Mouse (Mus musculus): Measurements from ENCODE around the gene Gm11060. TPM values are rescaled to one million over a fixed set of nuclear protein-coding genes. Genes with fewer than 3 reads are reported as not detected.

Gene Gm11060
- not detected in 2 replicates for polyA plus RNA-seq (2015; fragmentation: Nextera tagmentation; extraction: Ambion mirVana)

- no peaks in the 10 kb centered on the region for H3K9me3 ChIP-seq (replicated peaks; ENCODE audit: control insufficient read depth, low read length)
- H3K9ac ChIP-seq (ENCODE audit: low read length): no peak within 1 kb of the TSS
- H3K4me2 ChIP-seq (ENCODE audit: low read depth, low read length): no peak within 1 kb of the TSS
- no peaks in the 10 kb centered on the region for H3K36me3 ChIP-seq (ENCODE audit: control insufficient read depth, insufficient read depth)
- H3K27ac ChIP-seq (ENCODE audit: low read length): no peak within 1 kb of the TSS
- no peaks in the 10 kb centered on the region for H3K27me3 ChIP-seq (ENCODE audit: control insufficient read depth, insufficient read depth, low read length)
- H3K4me3 ChIP-seq (ENCODE audit: low read length): no peak within 1 kb of the TSS
- H3K4me1 ChIP-seq (ENCODE audit: control insufficient read depth, insufficient read depth, low read length): peaks cover 8% of the 10 kb centered on the region
- 86% methylated on average over 2 of the region's 2 CpGs for WGBS
- no peak for ATAC-seq (replicated peaks; ENCODE audit: extremely low read depth, insufficient read depth, low FRiP score)
These were observed at the start of gene Gm11060 for GRCm38 (mm10) chr2:105091718-105092117. Gm11060 (plus strand) TSS chr2:105092018.

GRCm38 (mm10) chr2:105043152-105043551 lies 48.7 kb upstream of the Gm11060 start:
- Histone ChIP-seq H3K27ac (ENCODE audit: low read length) (no peak overlapping the region), H3K4me2 (ENCODE audit: low read depth, low read length) (no peak overlapping the region), H3K9ac (ENCODE audit: low read length) (no peak overlapping the region), H3K27me3 (ENCODE audit: control insufficient read depth, insufficient read depth, low read length) (no peaks in the 10 kb centered on the region), H3K9me3 (replicated peaks; ENCODE audit: control insufficient read depth, low read length) (no peaks in the 10 kb centered on the region), H3K36me3 (ENCODE audit: control insufficient read depth, insufficient read depth) (no peaks in the 10 kb centered on the region), H3K4me3 (ENCODE audit: low read length) (no peak overlapping the region), H3K4me1 (ENCODE audit: control insufficient read depth, insufficient read depth, low read length) (no peaks in the 10 kb centered on the region)
- 58% methylated on average over 4 of the region's 4 CpGs for WGBS
- no peak for ATAC-seq (replicated peaks; ENCODE audit: extremely low read depth, insufficient read depth, low FRiP score)

DNA sequence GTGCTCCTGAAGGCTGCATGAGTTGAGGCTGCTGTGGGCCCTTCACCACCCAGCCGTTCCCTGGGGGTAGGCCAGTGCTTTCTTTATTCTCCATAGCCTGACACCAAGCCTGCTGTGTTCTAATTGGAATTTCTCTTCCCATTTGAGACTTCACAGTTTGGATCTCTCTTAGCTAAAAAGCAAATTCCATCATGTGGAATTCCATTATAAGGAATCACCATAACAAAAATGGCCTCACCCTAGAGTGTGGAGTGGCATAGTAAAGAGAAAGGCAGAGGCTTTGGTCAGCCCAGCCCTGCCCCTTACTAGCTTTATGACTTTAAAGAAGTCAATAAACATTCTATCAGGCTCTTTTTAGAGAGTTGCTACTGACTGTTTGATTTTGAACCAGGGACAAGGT lies 43.5 kb upstream of the Gm11060 start:
- H3K9ac ChIP-seq (ENCODE audit: low read length): no peak overlapping the region
- H3K27ac ChIP-seq (ENCODE audit: low read length): no peak overlapping the region
- ATAC-seq (replicated peaks; ENCODE audit: extremely low read depth, insufficient read depth, low FRiP score): no peak
- WGBS: 68% methylated on average over 1 of the region's 1 CpGs
- H3K4me3 ChIP-seq (ENCODE audit: low read length): no peak overlapping the region
- no peaks in the 10 kb centered on the region for H3K4me1 ChIP-seq (ENCODE audit: control insufficient read depth, insufficient read depth, low read length)
- no peaks in the 10 kb centered on the region for H3K36me3 ChIP-seq (ENCODE audit: control insufficient read depth, insufficient read depth)
- H3K9me3 ChIP-seq (replicated peaks; ENCODE audit: control insufficient read depth, low read length): no peaks in the 10 kb centered on the region
- no peaks in the 10 kb centered on the region for H3K27me3 ChIP-seq (ENCODE audit: control insufficient read depth, insufficient read depth, low read length)
- H3K4me2 ChIP-seq (ENCODE audit: low read depth, low read length): no peak overlapping the region

DNA sequence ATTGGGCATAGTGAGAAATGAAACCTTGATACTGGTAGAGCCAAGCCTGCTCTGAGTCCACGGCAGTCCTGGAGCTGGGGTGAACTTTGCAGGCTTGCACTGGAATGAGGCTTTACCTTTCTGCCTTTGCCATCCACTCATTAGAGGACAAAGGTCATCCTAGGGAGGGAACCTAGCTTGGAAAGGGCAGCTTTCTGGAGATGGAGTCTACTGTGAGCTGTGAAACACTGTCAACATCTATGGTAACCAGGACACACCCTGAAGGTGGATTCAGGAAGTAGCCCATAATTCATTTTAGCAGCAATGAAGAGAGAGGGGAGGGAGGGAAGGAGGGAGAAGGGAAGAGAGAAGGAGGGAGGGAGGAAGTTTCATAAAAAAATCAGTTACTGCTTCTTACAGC lies 36.3 kb upstream of the Gm11060 start:
- ATAC-seq (replicated peaks; ENCODE audit: extremely low read depth, insufficient read depth, low FRiP score): no peak
- Histone ChIP-seq H3K9ac (ENCODE audit: low read length) (no peak overlapping the region), H3K4me2 (ENCODE audit: low read depth, low read length) (no peak overlapping the region), H3K27ac (ENCODE audit: low read length) (no peak overlapping the region), H3K27me3 (ENCODE audit: control insufficient read depth, insufficient read depth, low read length) (no peaks in the 10 kb centered on the region), H3K36me3 (ENCODE audit: control insufficient read depth, insufficient read depth) (no peaks in the 10 kb centered on the region), H3K9me3 (replicated peaks; ENCODE audit: control insufficient read depth, low read length) (no peaks in the 10 kb centered on the region), H3K4me1 (ENCODE audit: control insufficient read depth, insufficient read depth, low read length) (no peaks in the 10 kb centered on the region), H3K4me3 (ENCODE audit: low read length) (no peak overlapping the region)
- WGBS: 62% methylated on average over 1 of the region's 1 CpGs

DNA sequence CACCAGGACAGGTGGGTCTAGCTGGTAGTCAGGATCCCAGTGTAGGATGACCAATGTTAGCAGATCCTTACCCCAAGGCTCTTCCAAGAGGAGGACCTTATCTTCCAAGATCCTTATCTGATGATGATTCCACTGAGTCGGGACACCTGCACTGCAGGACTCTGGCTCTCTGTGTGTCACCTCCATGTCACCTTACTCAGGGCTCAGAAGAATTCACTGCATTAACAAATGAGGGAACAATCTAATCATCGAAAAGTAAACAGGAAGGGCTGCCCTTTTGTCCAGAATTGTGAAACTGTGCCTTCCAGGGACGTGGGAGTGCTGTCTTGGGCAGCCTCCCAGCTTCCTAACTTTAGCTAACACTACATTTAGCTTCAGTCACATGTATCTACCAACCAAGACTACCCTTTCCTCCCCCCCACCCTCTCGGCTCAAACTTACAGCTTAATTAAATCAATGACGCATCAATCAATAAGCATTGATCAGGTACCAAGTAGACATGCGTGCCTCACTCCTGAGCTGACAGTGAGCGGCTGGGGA lies 33.2 kb upstream of the Gm11060 start:
- no peaks in the 10 kb centered on the region for H3K36me3 ChIP-seq (ENCODE audit: control insufficient read depth, insufficient read depth)
- no peak overlapping the region for H3K4me2 ChIP-seq (ENCODE audit: low read depth, low read length)
- no peaks in the 10 kb centered on the region for H3K9me3 ChIP-seq (replicated peaks; ENCODE audit: control insufficient read depth, low read length)
- no peaks in the 10 kb centered on the region for H3K4me1 ChIP-seq (ENCODE audit: control insufficient read depth, insufficient read depth, low read length)
- H3K27ac ChIP-seq (ENCODE audit: low read length): no peak overlapping the region
- no peak for ATAC-seq (replicated peaks; ENCODE audit: extremely low read depth, insufficient read depth, low FRiP score)
- H3K27me3 ChIP-seq (ENCODE audit: control insufficient read depth, insufficient read depth, low read length): no peaks in the 10 kb centered on the region
- no peak overlapping the region for H3K9ac ChIP-seq (ENCODE audit: low read length)
- no peak overlapping the region for H3K4me3 ChIP-seq (ENCODE audit: low read length)
- 59% methylated on average over 7 of the region's 7 CpGs for WGBS

GRCm38 (mm10) chr2:105062741-105063372 lies 29.0 kb upstream of the Gm11060 start:
- WGBS: 44% methylated on average over 7 of the region's 7 CpGs
- H3K9me3 ChIP-seq (replicated peaks; ENCODE audit: control insufficient read depth, low read length): no peaks in the 10 kb centered on the region
- no peak overlapping the region for H3K4me3 ChIP-seq (ENCODE audit: low read length)

DNA sequence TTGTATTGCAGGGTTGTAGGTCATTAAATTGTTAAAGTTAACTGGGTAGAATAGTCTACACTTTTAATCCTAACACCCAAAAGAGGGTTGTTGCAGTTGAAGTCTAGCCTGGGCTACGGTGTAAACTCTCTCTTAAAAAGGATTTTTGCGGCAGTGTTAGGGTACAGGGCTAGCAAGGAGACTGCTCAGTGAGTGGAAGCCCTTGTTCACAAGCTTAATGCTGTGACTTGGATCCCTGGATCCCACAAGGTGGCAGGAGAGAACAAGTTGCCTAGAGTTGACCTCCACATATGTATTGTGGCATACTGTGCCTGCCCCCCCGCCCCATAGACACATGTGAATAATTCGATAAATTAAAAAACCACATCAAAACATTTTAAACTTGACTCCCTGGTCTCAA lies 19.3 kb upstream of the Gm11060 start:
- 53% methylated on average over 4 of the region's 4 CpGs for whole genome bisulfite sequencing
- Histone ChIP-seq H3K27ac (ENCODE audit: low read length) (no peak overlapping the region), H3K36me3 (ENCODE audit: control insufficient read depth, insufficient read depth) (no peaks in the 10 kb centered on the region), H3K27me3 (ENCODE audit: control insufficient read depth, insufficient read depth, low read length) (no peaks in the 10 kb centered on the region), H3K4me2 (ENCODE audit: low read depth, low read length) (no peak overlapping the region), H3K9ac (ENCODE audit: low read length) (no peak overlapping the region), H3K4me3 (ENCODE audit: low read length) (no peak overlapping the region), H3K4me1 (ENCODE audit: control insufficient read depth, insufficient read depth, low read length) (no peaks in the 10 kb centered on the region), H3K9me3 (replicated peaks; ENCODE audit: control insufficient read depth, low read length) (no peaks in the 10 kb centered on the region)
- no peak for ATAC-seq (replicated peaks; ENCODE audit: extremely low read depth, insufficient read depth, low FRiP score)

More at GRCm38 (mm10) chr2:105062741-105063372, 29.0 kb upstream of the Gm11060 start:
- no peaks in the 10 kb centered on the region for H3K27me3 ChIP-seq (ENCODE audit: control insufficient read depth, insufficient read depth, low read length)
- no peaks in the 10 kb centered on the region for H3K4me1 ChIP-seq (ENCODE audit: control insufficient read depth, insufficient read depth, low read length)
- H3K9ac ChIP-seq (ENCODE audit: low read length): no peak overlapping the region
- no peak overlapping the region for H3K4me2 ChIP-seq (ENCODE audit: low read depth, low read length)
- no peaks in the 10 kb centered on the region for H3K36me3 ChIP-seq (ENCODE audit: control insufficient read depth, insufficient read depth)
- no peak overlapping the region for H3K27ac ChIP-seq (ENCODE audit: low read length)
- no peak for ATAC-seq (replicated peaks; ENCODE audit: extremely low read depth, insufficient read depth, low FRiP score)

DNA sequence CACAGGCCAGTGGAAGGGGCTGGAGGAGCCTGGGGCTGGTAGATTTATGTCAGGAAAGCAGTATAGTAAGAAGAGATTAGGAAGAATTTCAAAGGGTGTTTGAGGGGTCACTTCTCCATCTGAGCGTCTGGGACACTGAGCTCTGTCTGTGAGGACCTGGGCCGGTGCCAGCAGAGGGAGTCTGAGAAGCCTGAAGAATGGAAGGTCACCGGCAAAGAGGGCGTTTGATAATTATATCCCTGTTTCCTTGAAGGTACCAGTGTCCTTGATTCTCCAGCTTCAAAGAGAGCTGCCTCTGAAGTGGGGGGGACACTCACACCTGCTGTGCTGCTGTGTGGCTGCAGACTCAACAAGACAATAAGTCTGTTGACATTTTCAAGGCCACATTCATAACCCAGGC lies 17.6 kb upstream of the Gm11060 start:
- no peak overlapping the region for H3K27ac ChIP-seq (ENCODE audit: low read length)
- H3K9ac ChIP-seq (ENCODE audit: low read length): no peak overlapping the region
- H3K4me1 ChIP-seq (ENCODE audit: control insufficient read depth, insufficient read depth, low read length): no peaks in the 10 kb centered on the region
- H3K36me3 ChIP-seq (ENCODE audit: control insufficient read depth, insufficient read depth): no peaks in the 10 kb centered on the region
- no peak for ATAC-seq (replicated peaks; ENCODE audit: extremely low read depth, insufficient read depth, low FRiP score)
- H3K4me3 ChIP-seq (ENCODE audit: low read length): no peak overlapping the region
- no peak overlapping the region for H3K4me2 ChIP-seq (ENCODE audit: low read depth, low read length)
- no peaks in the 10 kb centered on the region for H3K27me3 ChIP-seq (ENCODE audit: control insufficient read depth, insufficient read depth, low read length)
- H3K9me3 ChIP-seq (replicated peaks; ENCODE audit: control insufficient read depth, low read length): no peaks in the 10 kb centered on the region
- 20% methylated on average over 4 of the region's 4 CpGs for WGBS

DNA sequence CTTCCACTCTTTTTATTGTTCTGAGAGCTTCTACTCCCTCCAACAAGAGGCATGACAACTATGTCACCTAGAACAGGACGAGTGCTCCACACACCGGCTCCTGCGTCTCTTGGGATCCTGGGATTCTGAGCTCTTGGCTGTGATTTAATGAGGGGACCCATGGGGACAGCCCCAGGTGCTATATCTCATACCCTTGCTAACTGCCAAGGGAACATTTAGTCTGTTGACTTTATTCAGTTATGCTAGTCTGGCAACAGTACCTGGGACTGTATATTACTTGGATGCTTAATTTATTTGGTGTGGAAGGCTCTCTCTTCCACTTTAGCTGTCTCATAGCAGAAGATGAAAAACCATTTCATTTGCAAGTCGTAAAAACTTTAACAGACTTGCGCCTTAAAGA lies 16.0 kb upstream of the Gm11060 start:
- Histone ChIP-seq H3K4me2 (ENCODE audit: low read depth, low read length) (no peak overlapping the region), H3K9me3 (replicated peaks; ENCODE audit: control insufficient read depth, low read length) (no peaks in the 10 kb centered on the region), H3K27ac (ENCODE audit: low read length) (no peak overlapping the region), H3K27me3 (ENCODE audit: control insufficient read depth, insufficient read depth, low read length) (no peaks in the 10 kb centered on the region), H3K36me3 (ENCODE audit: control insufficient read depth, insufficient read depth) (no peaks in the 10 kb centered on the region), H3K4me3 (ENCODE audit: low read length) (no peak overlapping the region), H3K4me1 (ENCODE audit: control insufficient read depth, insufficient read depth, low read length) (no peaks in the 10 kb centered on the region), H3K9ac (ENCODE audit: low read length) (no peak overlapping the region)
- ATAC-seq (replicated peaks; ENCODE audit: extremely low read depth, insufficient read depth, low FRiP score): no peak
- 75% methylated on average over 5 of the region's 5 CpGs for WGBS
